ENCODE assay signal across 13 mouse cellular contexts in the genomic region with DNA sequence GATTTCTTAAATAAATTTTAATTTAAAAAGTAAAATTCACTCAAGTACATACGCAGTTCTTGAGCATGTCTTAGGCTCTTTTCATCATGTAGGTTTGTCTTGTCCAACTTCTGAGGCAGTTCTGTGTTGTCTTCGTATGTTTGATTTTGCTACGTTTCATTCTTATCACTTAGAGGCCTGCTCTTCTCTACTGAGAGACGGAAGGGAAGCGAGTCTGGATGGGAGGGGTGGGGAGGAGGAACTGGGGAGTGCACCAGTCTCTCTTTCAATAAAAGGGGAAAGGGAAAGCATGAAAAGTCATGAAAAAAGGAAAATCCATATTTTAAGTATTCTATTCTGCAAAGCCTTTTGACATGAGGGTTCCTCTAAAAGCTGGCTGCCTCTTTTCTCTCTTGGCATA.
"Had no signal": no experiment of that assay in that cellular context is flagged by ENCODE, and none has a peak within 500 bp of the region (broad histone marks: within the 10 kb centered on the region; RNA-seq: fewer than 3 reads in every experiment).

No protein-coding gene starts in this region.

- H3K27ac ChIP-seq: limb, embryonic 12.5 days; liver, embryonic 14.5 days; midbrain, embryonic 12.5 days had no signal

- H3K4me1 ChIP-seq: limb, embryonic 12.5 days; midbrain, embryonic 12.5 days had no signal

- H3K27me3 ChIP-seq: limb, embryonic 12.5 days; midbrain, embryonic 12.5 days had no signal

- H3K36me3 ChIP-seq: limb, embryonic 12.5 days; midbrain, embryonic 12.5 days had no signal

- DNase-seq: kidney, adult 18-20 months; kidney, postnatal 14 days; layer of hippocampus, postnatal 36 days; lung, adult 18-20 months; lung, postnatal 10 days; lung, postnatal 4 days; right cerebral cortex, postnatal 25 days; thymus, adult 18-20 months; thymus, postnatal 14 days had no signal

- H3K4me2 ChIP-seq: limb, embryonic 12.5 days; midbrain, embryonic 12.5 days had no signal

- H3K9ac ChIP-seq: limb, embryonic 12.5 days; liver, embryonic 14.5 days; midbrain, embryonic 12.5 days had no signal

- H3K4me3 ChIP-seq: limb, embryonic 12.5 days; megakaryocyte, embryonic 14.5 days; midbrain, embryonic 12.5 days had no signal

- H3K9me3 ChIP-seq: megakaryocyte, embryonic 14.5 days; midbrain, embryonic 12.5 days had no signal
